Mouse (Mus musculus): ENCODE data around the gene Paxx.

DNA sequence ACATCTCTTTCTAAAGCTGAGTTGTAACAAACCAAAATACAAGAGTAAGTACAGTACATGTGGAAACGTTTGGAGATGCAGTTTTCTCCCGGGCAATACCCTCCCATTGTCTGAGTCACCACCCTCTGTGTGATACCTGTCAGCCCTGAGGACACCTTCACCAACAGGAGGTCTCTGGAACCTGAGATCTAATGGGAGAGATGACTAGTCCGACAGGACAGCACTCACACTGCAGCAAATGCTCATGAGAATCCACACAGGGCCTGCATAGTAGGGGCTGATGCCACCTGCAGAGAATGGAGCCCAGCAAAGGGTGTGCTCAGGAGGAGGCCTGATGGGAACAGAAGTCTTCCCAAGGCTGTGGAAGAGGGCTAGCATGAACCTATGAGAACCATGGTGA is 513 bp upstream of the Paxx start:
- TF ChIP-seq CTCF (IDR thresholded peaks at IDR 0.05) (no peak), EP300 (IDR thresholded peaks at IDR 0.05) (no peak)

Measured in lung, postnatal 0 days (tissue).